Mouse (Mus musculus) brain, embryonic 14.5 days (tissue): ENCODE results near the gene Ptbp3. TPM values are rescaled to one million over a fixed set of nuclear protein-coding genes. Genes with fewer than 3 reads are reported as not detected.

Experiments used
- DNase-seq: peaks from one replicate; pipeline ENCODE4 v3.0.0-alpha.2; 2011; ENCODE audit warnings: low read depth
- CTCF ChIP-seq: fragments of 200-500 bp; IDR thresholded peaks from 2 replicates; pipeline ENCODE4 v1.5.1; 2012; ENCODE audit warnings: inconsistent platforms, mild to moderate bottlenecking, moderate library complexity, borderline replicate concordance; ENCODE audit not compliant: insufficient read depth, insufficient read length; ENCODE audit errors: extremely low read depth
- POLR2A ChIP-seq: fragments of 200-500 bp; IDR thresholded peaks from 2 replicates; pipeline ENCODE4 v1.6.1; 2012; ENCODE audit warnings: mild to moderate bottlenecking, inconsistent platforms, borderline replicate concordance; ENCODE audit not compliant: poor library complexity, insufficient read depth, insufficient read length, severe bottlenecking; ENCODE audit errors: extremely low read depth
- polyA plus RNA-seq: library from polyadenylated mRNA; depleted of rRNA; stranded (reverse); fragments of >200 nt; gene quantifications from 2 replicates; pipeline ENCODE4 v1.2.3, GENCODE M21; 2012; rRNA removed

Ptbp3 gene
- 14.0 and 18.6 TPM in 2 replicates for polyA plus RNA-seq

- peak; percentile 97 for DNase-seq
- TF ChIP-seq CTCF (no peak), POLR2A (peak; percentile 71)
Observed at GRCm38 (mm10) chr4:59549175-59549976, at the start of gene Ptbp3. Gene Ptbp3, minus strand, starts transcription at chr4:59549364.

- TF ChIP-seq POLR2A (no peak), CTCF (no peak)
- no peak for DNase-seq
Observed at GRCm38 (mm10) chr4:59596556-59596955, 47.4 kb upstream of the Ptbp3 start.

- TF ChIP-seq CTCF (no peak), POLR2A (no peak)
- no peak for DNase-seq
Observed at GRCm38 (mm10) chr4:59594614-59595013, 45.5 kb upstream of the Ptbp3 start.

GRCm38 (mm10) chr4:59587872-59588226, 38.7 kb upstream of the Ptbp3 start:
- TF ChIP-seq POLR2A: no peak
- no peak for TF ChIP-seq CTCF

GRCm38 (mm10) chr4:59587215-59587871, 38.2 kb upstream of the Ptbp3 start:
- no peak for DNase-seq
- no peak for TF ChIP-seq CTCF
- no peak for TF ChIP-seq POLR2A

More at GRCm38 (mm10) chr4:59587872-59588226, 38.7 kb upstream of the Ptbp3 start:
- no peak for DNase-seq

- TF ChIP-seq CTCF: no peak
- no peak for TF ChIP-seq POLR2A
- peak; percentile 37 for DNase-seq
Observed at GRCm38 (mm10) chr4:59585097-59585496, 35.9 kb upstream of the Ptbp3 start.

GRCm38 (mm10) chr4:59582186-59582585, 33.0 kb upstream of the Ptbp3 start:
- DNase-seq: peak; percentile 16
- TF ChIP-seq POLR2A: no peak

- peak; percentile 100 for DNase-seq
- TF ChIP-seq CTCF (no peak), POLR2A (no peak)
Observed at GRCm38 (mm10) chr4:59581314-59582185, 32.4 kb upstream of the Ptbp3 start, which contains the start of gene Hsdl2. Gene Hsdl2, plus strand, starts transcription at chr4:59581563.

GRCm38 (mm10) chr4:59580495-59581281, 31.5 kb upstream of the Ptbp3 start:
- DNase-seq: peak; percentile 83
- TF ChIP-seq POLR2A: no peak

GRCm38 (mm10) chr4:59575184-59575958, 26.2 kb upstream of the Ptbp3 start:
- no peak for DNase-seq
- no peak for TF ChIP-seq CTCF
- TF ChIP-seq POLR2A: no peak
